Mouse (Mus musculus) layer of hippocampus, postnatal 14 days (tissue): ENCODE measurements around the gene 1520401A03Rik. TPM values are rescaled to one million over a fixed set of nuclear protein-coding genes. Genes with fewer than 3 reads are reported as not detected.
"Not testable (repeated sequence)": the region's sequence is repeated elsewhere in the genome, so short reads cannot be mapped to it uniquely, and the experiment has no call there.

Experiments
- DNase-seq, 2 experiments: peaks; one replicate each; pipeline ENCODE4 v3.0.0; 2021 to 2022; ENCODE audit warnings: low spot score in 2 of 2, mixed read lengths in 1 of 2
- long read RNA-seq, 2 experiments: library from polyadenylated mRNA; stranded (forward); transcript quantifications; one replicate each; pipeline ENCODE4 v2.0.0; 2021
- total RNA-seq, 2 experiments: library from RNA; stranded (reverse); gene quantifications; 2 replicates each; pipeline ENCODE4 v1.2.3; 2021

The 1520401A03Rik gene
- under 1 TPM; 0.14 to 0.16 TPM for total RNA-seq
- long read RNA-seq, experiment 1 = 0 reads
- long read RNA-seq, experiment 2, partial matches to known transcripts = 0 of 1 reads
- long read RNA-seq, experiment 2, other reads (novel, unspliced or antisense) = 1 of 1 reads

- DNase-seq = no peak
Measured at GRCm38 (mm10) chr17:23722376-23723125, at the start of gene 1520401A03Rik. Gene 1520401A03Rik (minus strand): TSS chr17:23722783.

GRCm38 (mm10) chr17:23772219-23772556 is 49.6 kb upstream of the 1520401A03Rik start:
- not testable (repeated sequence) for DNase-seq

GRCm38 (mm10) chr17:23771284-23772218 is 49.0 kb upstream of the 1520401A03Rik start, which contains the start of gene Flywch1:
Gene Flywch1 (minus strand): TSS chr17:23771602.
- peak; percentile 98 to 99 for DNase-seq

GRCm38 (mm10) chr17:23770896-23771283 is 48.3 kb upstream of the 1520401A03Rik start:
- no peak for DNase-seq

- no peak for DNase-seq
Measured at GRCm38 (mm10) chr17:23770493-23770892, 47.9 kb upstream of the 1520401A03Rik start.

- no peak for DNase-seq
Measured at GRCm38 (mm10) chr17:23762976-23763375, 40.4 kb upstream of the 1520401A03Rik start.

GRCm38 (mm10) chr17:23761155-23761554 is 38.6 kb upstream of the 1520401A03Rik start:
- no peak for DNase-seq

- DNase-seq = no peak
Measured at GRCm38 (mm10) chr17:23760231-23760630, 37.6 kb upstream of the 1520401A03Rik start.

GRCm38 (mm10) chr17:23758801-23759200 is 36.2 kb upstream of the 1520401A03Rik start:
- no peak for DNase-seq

- DNase-seq = no peak
Measured at GRCm38 (mm10) chr17:23757581-23757980, 35.0 kb upstream of the 1520401A03Rik start.

- DNase-seq = no peak
Measured at GRCm38 (mm10) chr17:23755689-23756088, 33.1 kb upstream of the 1520401A03Rik start.

GRCm38 (mm10) chr17:23749400-23750191 is 27.0 kb upstream of the 1520401A03Rik start:
- no peak for DNase-seq

- DNase-seq = peak; percentile 64 to 83
Measured at GRCm38 (mm10) chr17:23748631-23749391, 26.2 kb upstream of the 1520401A03Rik start.

- DNase-seq = no peak
Measured at GRCm38 (mm10) chr17:23748026-23748425, 25.4 kb upstream of the 1520401A03Rik start.

- no peak for DNase-seq
Measured at GRCm38 (mm10) chr17:23747471-23747870, 24.9 kb upstream of the 1520401A03Rik start.

GRCm38 (mm10) chr17:23746767-23747166 is 24.2 kb upstream of the 1520401A03Rik start:
- DNase-seq = no peak

GRCm38 (mm10) chr17:23746311-23746710 is 23.7 kb upstream of the 1520401A03Rik start:
- DNase-seq = no peak

- no peak for DNase-seq
Measured at GRCm38 (mm10) chr17:23745301-23746251, 23.0 kb upstream of the 1520401A03Rik start, which contains the start of gene Kremen2. Gene Kremen2 (minus strand): TSS chr17:23745833.

GRCm38 (mm10) chr17:23744651-23745050 is 22.1 kb upstream of the 1520401A03Rik start:
- DNase-seq = no peak
